Mouse (Mus musculus): ENCODE measurements around the gene Hist3h2ba. TPM values are rescaled to one million over a fixed set of nuclear protein-coding genes. Genes with fewer than 3 reads are reported as not detected.

Gene Hist3h2ba
- polyA plus RNA-seq, 1 experiment from 2014 or later, result 2.6 TPM

GRCm38 (mm10) chr11:58971796-58972195, 23.1 kb downstream of the Hist3h2ba start:
- no peaks in the 10 kb centered on the region for H3K36me3 ChIP-seq (ENCODE audit: insufficient read depth, low read length)
- DNase-seq (ENCODE audit: low spot score), result no peak
- no peak overlapping the region for H3K9ac ChIP-seq (replicated peaks; ENCODE audit: low read depth)
- 95% methylated on average over 3 of the region's 3 CpGs for WGBS
- H3K4me3 ChIP-seq (ENCODE audit: low read depth, low read length), result no peak overlapping the region
- ATAC-seq, result no peak
- no peak overlapping the region for H3K27ac ChIP-seq (ENCODE audit: low read length)
- H3K9me3 ChIP-seq (ENCODE audit: low read length), result no peaks in the 10 kb centered on the region
- no peaks in the 10 kb centered on the region for H3K27me3 ChIP-seq (replicated peaks; ENCODE audit: insufficient read depth, low read length)
- peaks cover 8% of the 10 kb centered on the region for H3K4me1 ChIP-seq (ENCODE audit: insufficient read depth, low read depth, low read length)
- no peak overlapping the region for H3K4me2 ChIP-seq (replicated peaks; ENCODE audit: low read depth, low read length)
- no peak for TF ChIP-seq CTCF (IDR thresholded peaks at IDR 0.05)
- TF ChIP-seq EP300 (IDR thresholded peaks at IDR 0.05), result no peak

GRCm38 (mm10) chr11:58974414-58974813, 25.7 kb downstream of the Hist3h2ba start:
- no peak overlapping the region for H3K4me2 ChIP-seq (replicated peaks; ENCODE audit: low read depth, low read length)

GRCm38 (mm10) chr11:58977150-58977549, 28.4 kb downstream of the Hist3h2ba start:
- Histone ChIP-seq H3K4me1 (ENCODE audit: insufficient read depth, low read depth, low read length) (peaks cover 22% of the 10 kb centered on the region), H3K9ac (replicated peaks; ENCODE audit: low read depth) (peak overlapping the region; percentile 79), H3K36me3 (ENCODE audit: insufficient read depth, low read length) (0 out of 2 replicates have a peak, but pooled peaks cover under 1% of the 10 kb centered on the region), H3K4me3 (ENCODE audit: low read depth, low read length) (peak overlapping the region; percentile 94), H3K4me2 (replicated peaks; ENCODE audit: low read depth, low read length) (peak overlapping the region; percentile 92), H3K9me3 (ENCODE audit: low read length) (no peaks in the 10 kb centered on the region), H3K27me3 (replicated peaks; ENCODE audit: insufficient read depth, low read length) (no peaks in the 10 kb centered on the region), H3K27ac (ENCODE audit: low read length) (peak overlapping the region; percentile 89)
- no peak for TF ChIP-seq CTCF (IDR thresholded peaks at IDR 0.05)
- TF ChIP-seq EP300 (IDR thresholded peaks at IDR 0.05), result no peak
- ATAC-seq (0 out of 2 replicates have a peak, but pooled peaks have one; percentile 15), DNase-seq (ENCODE audit: low spot score) (no peak)
- WGBS, result under 1% methylated on average over 29 of the region's 29 CpGs

More at GRCm38 (mm10) chr11:58974414-58974813, 25.7 kb downstream of the Hist3h2ba start:
- TF ChIP-seq EP300 (IDR thresholded peaks at IDR 0.05) (no peak), CTCF (IDR thresholded peaks at IDR 0.05) (no peak)
- peaks cover 14% of the 10 kb centered on the region for H3K4me1 ChIP-seq (ENCODE audit: insufficient read depth, low read depth, low read length)
- 95% methylated on average over 3 of the region's 3 CpGs for WGBS
- ATAC-seq (no peak), DNase-seq (ENCODE audit: low spot score) (no peak)
- no peak overlapping the region for H3K9ac ChIP-seq (replicated peaks; ENCODE audit: low read depth)
- H3K27me3 ChIP-seq (replicated peaks; ENCODE audit: insufficient read depth, low read length), result no peaks in the 10 kb centered on the region
- H3K27ac ChIP-seq (ENCODE audit: low read length), result no peak overlapping the region
- H3K4me3 ChIP-seq (ENCODE audit: low read depth, low read length), result no peak overlapping the region
- no peaks in the 10 kb centered on the region for H3K9me3 ChIP-seq (ENCODE audit: low read length)
- H3K36me3 ChIP-seq (ENCODE audit: insufficient read depth, low read length), result no peaks in the 10 kb centered on the region

GRCm38 (mm10) chr11:58977607-58978026, 28.9 kb downstream of the Hist3h2ba start:
- no peak for DNase-seq (ENCODE audit: low spot score)
- H3K4me2 ChIP-seq (replicated peaks; ENCODE audit: low read depth, low read length), result peak overlapping the region; percentile 92
- TF ChIP-seq CTCF (IDR thresholded peaks at IDR 0.05) (no peak), EP300 (IDR thresholded peaks at IDR 0.05) (no peak)
- no peak for ATAC-seq
- peak overlapping the region; percentile 79 for H3K9ac ChIP-seq (replicated peaks; ENCODE audit: low read depth)
- H3K27ac ChIP-seq (ENCODE audit: low read length), result peak overlapping the region; percentile 89
- H3K9me3 ChIP-seq (ENCODE audit: low read length), result no peaks in the 10 kb centered on the region
- peak overlapping the region; percentile 94 for H3K4me3 ChIP-seq (ENCODE audit: low read depth, low read length)
- peaks cover 22% of the 10 kb centered on the region for H3K4me1 ChIP-seq (ENCODE audit: insufficient read depth, low read depth, low read length)
- under 1% methylated on average over 21 of the region's 21 CpGs for WGBS
- 0 out of 2 replicates have a peak, but pooled peaks cover 5% of the 10 kb centered on the region for H3K36me3 ChIP-seq (ENCODE audit: insufficient read depth, low read length)
- H3K27me3 ChIP-seq (replicated peaks; ENCODE audit: insufficient read depth, low read length), result no peaks in the 10 kb centered on the region

GRCm38 (mm10) chr11:58978027-58978705, 29.4 kb downstream of the Hist3h2ba start, which contains the start of gene Trim11:
TSS of gene Trim11 (plus strand) at chr11:58978093.
- peak; percentile 85 for DNase-seq (ENCODE audit: low spot score)
- peak; percentile 64 for ATAC-seq
- no peaks in the 10 kb centered on the region for H3K9me3 ChIP-seq (ENCODE audit: low read length)
- H3K4me3 ChIP-seq (ENCODE audit: low read depth, low read length), result peak within 1 kb of the TSS; percentile 94
- H3K4me2 ChIP-seq (replicated peaks; ENCODE audit: low read depth, low read length), result peak within 1 kb of the TSS; percentile 92
- H3K36me3 ChIP-seq (ENCODE audit: insufficient read depth, low read length), result 0 out of 2 replicates have a peak, but pooled peaks cover 7% of the 10 kb centered on the region
- 2% methylated on average over 61 of the region's 64 CpGs for WGBS
- peaks cover 22% of the 10 kb centered on the region for H3K4me1 ChIP-seq (ENCODE audit: insufficient read depth, low read depth, low read length)
- peak within 1 kb of the TSS; percentile 89 for H3K27ac ChIP-seq (ENCODE audit: low read length)
- H3K9ac ChIP-seq (replicated peaks; ENCODE audit: low read depth), result peak within 1 kb of the TSS; percentile 79
- TF ChIP-seq CTCF (IDR thresholded peaks at IDR 0.05) (peak; percentile 13; the same call in 1 of the 2 replicates), EP300 (IDR thresholded peaks at IDR 0.05) (no peak)
- no peaks in the 10 kb centered on the region for H3K27me3 ChIP-seq (replicated peaks; ENCODE audit: insufficient read depth, low read length)

GRCm38 (mm10) chr11:58978706-58979030, 29.9 kb downstream of the Hist3h2ba start:
- TF ChIP-seq EP300 (IDR thresholded peaks at IDR 0.05), result no peak
- no peak for TF ChIP-seq CTCF (IDR thresholded peaks at IDR 0.05)
- DNase-seq (ENCODE audit: low spot score), result peak; percentile 41
- Histone ChIP-seq H3K36me3 (ENCODE audit: insufficient read depth, low read length) (0 out of 2 replicates have a peak, but pooled peaks cover 7% of the 10 kb centered on the region), H3K27me3 (replicated peaks; ENCODE audit: insufficient read depth, low read length) (no peaks in the 10 kb centered on the region), H3K27ac (ENCODE audit: low read length) (peak overlapping the region; percentile 89), H3K4me1 (ENCODE audit: insufficient read depth, low read depth, low read length) (peaks cover 22% of the 10 kb centered on the region), H3K9me3 (ENCODE audit: low read length) (no peaks in the 10 kb centered on the region), H3K9ac (replicated peaks; ENCODE audit: low read depth) (peak overlapping the region; percentile 79), H3K4me2 (replicated peaks; ENCODE audit: low read depth, low read length) (peak overlapping the region; percentile 92), H3K4me3 (ENCODE audit: low read depth, low read length) (peak overlapping the region; percentile 94)
- ATAC-seq, result no peak
- WGBS, result under 1% methylated on average over 5 of the region's 5 CpGs

Measured in lung, postnatal 0 days (tissue).